Mouse (Mus musculus) MEL (cell line): Measurements from ENCODE around the gene Prkag1. TPM values are rescaled to one million over a fixed set of nuclear protein-coding genes. Genes with fewer than 3 reads are reported as not detected.

Experiments
- DNase-seq: peaks from one replicate; pipeline ENCODE4 v3.0.0; 2011; ENCODE audit warnings: low read depth, low spot score
- H3K27ac ChIP-seq: 2 replicates; pipeline ENCODE4 v1.5.1; 2012; ENCODE audit warnings: low read depth, mild to moderate bottlenecking, control low read depth, low read length, moderate library complexity; ENCODE audit not compliant: control insufficient read depth
- H3K27me3 ChIP-seq, 2 experiments: fragments of 150-350 bp in 1 of 2; sonication (generic) in 1 of 2; 2 replicates each; pipeline ENCODE4 v1.6.1; 2012; ENCODE audit warnings: low read length in 2 of 2, mild to moderate bottlenecking in 2 of 2, improper control_type of control experiment in 1 of 2, moderate library complexity in 1 of 2; ENCODE audit not compliant: insufficient read depth in 2 of 2, control insufficient read depth in 1 of 2
- H3K36me3 ChIP-seq, 2 experiments: 2 replicates each; pipeline ENCODE4 v1.6.1; 2012 to 2014; ENCODE audit warnings: low read length in 2 of 2, improper control_type of control experiment in 1 of 2, inconsistent platforms in 1 of 2, mild to moderate bottlenecking in 1 of 2; ENCODE audit not compliant: insufficient read depth in 2 of 2, control insufficient read depth in 1 of 2
- H3K4me1 ChIP-seq, 2 experiments: fragments of 150-350 bp in 1 of 2; sonication (generic) in 1 of 2; 2 replicates each; pipeline ENCODE4 v1.6.1; 2012; ENCODE audit warnings: low read length in 2 of 2, improper control_type of control experiment in 1 of 2, mild to moderate bottlenecking in 1 of 2; ENCODE audit not compliant: insufficient read depth in 2 of 2, control insufficient read depth in 1 of 2
- H3K4me3 ChIP-seq, 2 experiments: fragments of 150-350 bp in 1 of 2; sonication (generic) in 1 of 2; 2 replicates each; pipeline ENCODE4 v1.5.1; 2012; ENCODE audit warnings: low read depth in 2 of 2, low read length in 2 of 2, mild to moderate bottlenecking in 2 of 2, moderate library complexity in 2 of 2, control low read depth in 1 of 2, improper control_type of control experiment in 1 of 2; ENCODE audit not compliant: control insufficient read depth in 1 of 2, insufficient read depth in 1 of 2
- H3K79me2 ChIP-seq: 2 replicates; pipeline ENCODE4 v1.6.1; 2012; ENCODE audit warnings: mild to moderate bottlenecking, low read length, moderate library complexity; ENCODE audit not compliant: control insufficient read depth, poor library complexity, insufficient read depth
- H3K9ac ChIP-seq: 2 replicates; pipeline ENCODE4 v1.6.1; 2012; ENCODE audit warnings: low read depth, mild to moderate bottlenecking, control low read depth, low read length, moderate library complexity; ENCODE audit not compliant: control insufficient read depth, poor library complexity, severe bottlenecking
- H3K9me3 ChIP-seq: fragments of 150-350 bp; sonication (generic); replicated peaks from 2 replicates; pipeline ENCODE4 v1.6.1; 2012; ENCODE audit warnings: mild to moderate bottlenecking, low read length, improper control_type of control experiment, moderate library complexity; ENCODE audit not compliant: insufficient read depth
- BHLHE40 ChIP-seq: IDR thresholded peaks from 2 replicates; pipeline ENCODE4 v1.6.1; 2012; ENCODE audit warnings: low read depth, mild to moderate bottlenecking, inconsistent platforms, low read length, improper control_type of control experiment, borderline replicate concordance
- CHD1 ChIP-seq: IDR thresholded peaks from 2 replicates; pipeline ENCODE4 v1.6.1; 2012; ENCODE audit warnings: low read depth, mild to moderate bottlenecking, inconsistent platforms, low read length, improper control_type of control experiment
- CHD2 ChIP-seq: IDR thresholded peaks from 2 replicates; pipeline ENCODE4 v1.6.1; 2011; ENCODE audit warnings: low read length, improper control_type of control experiment
- CTCF ChIP-seq, 3 experiments: IDR thresholded peaks in 2 of 3; conservative IDR thresholded peaks in 1 of 3; 2 replicates each; pipeline ENCODE4 v1.5.1; 2011 to 2012; ENCODE audit warnings: low read length in 3 of 3, low read depth in 2 of 3, mild to moderate bottlenecking in 2 of 3, improper control_type of control experiment in 1 of 3, inconsistent platforms in 1 of 3, mixed read lengths in 1 of 3, moderate library complexity in 1 of 3; ENCODE audit not compliant: control insufficient read depth in 1 of 3, insufficient read depth in 1 of 3, poor library complexity in 1 of 3, severe bottlenecking in 1 of 3
- ELF1 ChIP-seq: IDR thresholded peaks from 2 replicates; pipeline ENCODE4 v1.6.1; 2014; ENCODE audit warnings: low read depth, mild to moderate bottlenecking, inconsistent platforms, low read length, improper control_type of control experiment, moderate library complexity
- EP300 ChIP-seq, 2 experiments: IDR thresholded peaks; 2 replicates each; pipeline ENCODE4 v1.6.1; 2011; ENCODE audit warnings: improper control_type of control experiment in 2 of 2, low read length in 2 of 2, low read depth in 1 of 2, mild to moderate bottlenecking in 1 of 2
- GATA1 ChIP-seq: IDR thresholded peaks from 2 replicates; pipeline ENCODE4 v1.6.1; 2011; ENCODE audit warnings: low read depth, low read length, improper control_type of control experiment
- HCFC1 ChIP-seq: IDR thresholded peaks from 2 replicates; pipeline ENCODE4 v1.6.1; 2012; ENCODE audit warnings: low read depth, mild to moderate bottlenecking, inconsistent platforms, low read length, improper control_type of control experiment, moderate library complexity
- JUND ChIP-seq: IDR thresholded peaks from 2 replicates; pipeline ENCODE4 v1.6.1; 2011; ENCODE audit warnings: low read depth, mild to moderate bottlenecking, improper control_type of control experiment, low read length
- KAT2A ChIP-seq: conservative IDR thresholded peaks from 2 replicates; pipeline ENCODE4 v1.6.1; 2012; ENCODE audit warnings: low read depth, low read length, improper control_type of control experiment, inconsistent platforms
- MAX ChIP-seq: IDR thresholded peaks from 2 replicates; pipeline ENCODE4 v1.6.1; 2011; ENCODE audit warnings: low read length, improper control_type of control experiment
- MAZ ChIP-seq: IDR thresholded peaks from 2 replicates; pipeline ENCODE4 v1.6.1; 2012; ENCODE audit warnings: low read depth, mild to moderate bottlenecking, inconsistent platforms, low read length, improper control_type of control experiment
- MEF2A ChIP-seq: IDR thresholded peaks from 2 replicates; pipeline ENCODE4 v1.6.1; 2014; ENCODE audit warnings: low read depth, mild to moderate bottlenecking, inconsistent platforms, low read length, improper control_type of control experiment; ENCODE audit not compliant: poor library complexity, insufficient replicate concordance, severe bottlenecking; ENCODE audit errors: extremely low read depth
- MXI1 ChIP-seq: IDR thresholded peaks from 2 replicates; pipeline ENCODE4 v1.6.1; 2011; ENCODE audit warnings: mild to moderate bottlenecking, low read depth, low read length, improper control_type of control experiment
- NELFE ChIP-seq: IDR thresholded peaks from 2 replicates; pipeline ENCODE4 v1.6.1; 2011; ENCODE audit warnings: low read depth, low read length, improper control_type of control experiment
- POLR2AphosphoS2 ChIP-seq: IDR thresholded peaks from 2 replicates; pipeline ENCODE4 v1.6.1; 2011; ENCODE audit warnings: low read length, improper control_type of control experiment
- RAD21 ChIP-seq: IDR thresholded peaks from 2 replicates; pipeline ENCODE4 v1.6.1; 2011; ENCODE audit warnings: mild to moderate bottlenecking, low read depth, low read length, improper control_type of control experiment
- SIN3A ChIP-seq: IDR thresholded peaks from 2 replicates; pipeline ENCODE4 v1.6.1; 2012; ENCODE audit warnings: low read length, improper control_type of control experiment, inconsistent platforms
- SMC3 ChIP-seq: IDR thresholded peaks from 2 replicates; pipeline ENCODE4 v1.6.1; 2011; ENCODE audit warnings: low read depth, low read length, improper control_type of control experiment
- TAL1 ChIP-seq: IDR thresholded peaks from 2 replicates; pipeline ENCODE4 v1.6.1; 2012; ENCODE audit warnings: mild to moderate bottlenecking, inconsistent platforms, low read length, moderate library complexity, mixed read lengths
- TBP ChIP-seq: IDR thresholded peaks from 2 replicates; pipeline ENCODE4 v1.8.0; 2011; ENCODE audit warnings: low read depth, low read length, improper control_type of control experiment
- TCF12 ChIP-seq: IDR thresholded peaks from 2 replicates; pipeline ENCODE4 v1.6.1; 2014; ENCODE audit warnings: low read depth, mild to moderate bottlenecking, inconsistent platforms, low read length, improper control_type of control experiment, moderate library complexity
- USF2 ChIP-seq, 2 experiments: IDR thresholded peaks; 2 replicates each; pipeline ENCODE4 v1.6.1; 2011 to 2012; ENCODE audit warnings: improper control_type of control experiment in 2 of 2, low read length in 2 of 2, borderline replicate concordance in 1 of 2, inconsistent platforms in 1 of 2, low read depth in 1 of 2, mild to moderate bottlenecking in 1 of 2; ENCODE audit not compliant: insufficient read depth in 1 of 2
- ZKSCAN1 ChIP-seq: IDR thresholded peaks from 2 replicates; pipeline ENCODE4 v1.6.1; 2012; ENCODE audit warnings: low read depth, mild to moderate bottlenecking, inconsistent platforms, low read length, improper control_type of control experiment, moderate library complexity
- ZMIZ1 ChIP-seq: IDR thresholded peaks from 2 replicates; pipeline ENCODE4 v1.6.1; 2012; ENCODE audit warnings: low read depth, mild to moderate bottlenecking, inconsistent platforms, low read length, improper control_type of control experiment, moderate library complexity
- ZNF384 ChIP-seq: IDR thresholded peaks from 2 replicates; pipeline ENCODE4 v1.6.1; 2012; ENCODE audit warnings: low read depth, mild to moderate bottlenecking, inconsistent platforms, low read length, improper control_type of control experiment
- polyA plus RNA-seq, 2 experiments: library from polyadenylated mRNA; stranded (reverse) in 1 of 2; unstranded in 1 of 2; fragments of >175 nt in 1 of 2; fragments of >200 nt in 1 of 2; gene quantifications; 2 replicates each; pipeline versions ENCODE4 v1.2.1 to v1.2.4; 2012; ENCODE audit warnings: low replicate concordance in 2 of 2, low read depth in 1 of 2; ENCODE audit not compliant: insufficient read length in 2 of 2, insufficient read depth in 1 of 2, missing spikeins in 1 of 2
- total RNA-seq: library from RNA; depleted of rRNA; stranded (reverse); fragments of 300-350 nt; gene quantifications from 2 replicates; pipeline ENCODE4 v1.2.3, GENCODE M21; 2012

Gene Prkag1
- total and polyA plus RNA-seq, 3 experiments: 122 to 348 (median 141) TPM

- DNase-seq: no peak
- no peak overlapping the region for H3K27ac ChIP-seq
- no peaks in the 10 kb centered on the region; a peak in 1 of 4 replicates for H3K4me1 ChIP-seq
- H3K36me3 ChIP-seq: no peaks in the 10 kb centered on the region
- no peaks in the 10 kb centered on the region for H3K27me3 ChIP-seq
- H3K4me3 ChIP-seq: no peak overlapping the region
- TF ChIP-seq HCFC1 (no peak), ZNF384 (no peak), MAX (no peak), CTCF (IDR thresholded peaks at IDR 0.05 in 2 of 3, conservative IDR thresholded peaks at IDR 0.05 in 1 of 3; ENCODE audit: control insufficient read depth in 1 of 3, insufficient read depth in 1 of 3, low read depth in 2 of 3, low read length in 3 of 3, poor library complexity in 1 of 3, severe bottlenecking in 1 of 3) (peak in 2 of 3 experiments; percentile 24; a peak in 3 of 6 replicates), KAT2A (no peak), ELF1 (no peak)
- H3K9me3 ChIP-seq: no peaks in the 10 kb centered on the region
- no peaks in the 10 kb centered on the region for H3K79me2 ChIP-seq
- H3K9ac ChIP-seq: no peak overlapping the region
Observed at GRCm38 (mm10) chr15:98780573-98780972, 50.7 kb downstream of the Prkag1 start.

DNA sequence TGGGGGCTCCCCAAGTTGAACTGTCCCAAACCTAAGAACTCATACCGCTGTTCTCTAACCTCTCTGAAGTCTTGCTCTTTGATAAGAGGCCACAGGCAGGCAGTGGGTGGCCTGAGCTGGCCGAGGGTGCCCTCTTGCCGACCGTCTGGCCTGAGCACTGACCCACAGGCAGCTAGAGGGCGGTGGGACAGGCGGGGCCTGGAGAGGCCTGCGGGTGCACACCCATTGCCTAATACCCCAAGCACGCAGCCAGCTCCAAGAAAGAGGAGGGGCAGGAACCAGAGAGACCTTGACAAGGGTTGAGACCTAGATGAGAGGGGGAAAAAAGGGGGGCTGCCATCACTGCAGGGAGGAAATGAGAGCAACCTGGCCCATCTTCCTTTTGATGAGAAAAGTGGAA, 51.2 kb downstream of the Prkag1 start:
- no peak overlapping the region for H3K27ac ChIP-seq
- H3K4me3 ChIP-seq: no peak overlapping the region
- H3K9ac ChIP-seq: no peak overlapping the region
- DNase-seq: no peak
- TF ChIP-seq RAD21: no peak
- no peak for TF ChIP-seq ZKSCAN1
- no peak for TF ChIP-seq TCF12
- no peak for TF ChIP-seq MEF2A
- no peak for TF ChIP-seq BHLHE40
- TF ChIP-seq USF2 (IDR thresholded peaks at IDR 0.05; ENCODE audit: borderline replicate concordance in 1 of 2, insufficient read depth in 1 of 2, low read depth in 1 of 2, low read length in 2 of 2): no peak
- no peaks in the 10 kb centered on the region; a peak in 1 of 4 replicates for H3K4me1 ChIP-seq
- H3K36me3 ChIP-seq: no peaks in the 10 kb centered on the region
- H3K79me2 ChIP-seq: no peaks in the 10 kb centered on the region
- no peaks in the 10 kb centered on the region for H3K9me3 ChIP-seq
- no peaks in the 10 kb centered on the region for H3K27me3 ChIP-seq

GRCm38 (mm10) chr15:98778806-98779205, 52.5 kb downstream of the Prkag1 start:
- no peak for DNase-seq
- no peaks in the 10 kb centered on the region; a peak in 1 of 4 replicates for H3K4me1 ChIP-seq

More at GRCm38 (mm10) chr15:98778806-98779205, 52.5 kb downstream of the Prkag1 start:
- H3K9me3 ChIP-seq: no peaks in the 10 kb centered on the region
- no peaks in the 10 kb centered on the region for H3K79me2 ChIP-seq
- H3K27ac ChIP-seq: no peak overlapping the region
- H3K9ac ChIP-seq: no peak overlapping the region
- H3K36me3 ChIP-seq: no peaks in the 10 kb centered on the region
- no peaks in the 10 kb centered on the region for H3K27me3 ChIP-seq
- no peak overlapping the region for H3K4me3 ChIP-seq
- no peak for TF ChIP-seq JUND
- TF ChIP-seq POLR2AphosphoS2: no peak
- TF ChIP-seq TAL1: no peak
- no peak for TF ChIP-seq ZMIZ1
- no peak for TF ChIP-seq MAZ
- no peak for TF ChIP-seq CHD1
- no peak for TF ChIP-seq SMC3
- no peak for TF ChIP-seq MXI1
- TF ChIP-seq SIN3A: no peak
- no peak for TF ChIP-seq CTCF (IDR thresholded peaks at IDR 0.05 in 2 of 3, conservative IDR thresholded peaks at IDR 0.05 in 1 of 3; ENCODE audit: control insufficient read depth in 1 of 3, insufficient read depth in 1 of 3, low read depth in 2 of 3, low read length in 3 of 3, poor library complexity in 1 of 3, severe bottlenecking in 1 of 3)
- no peak for TF ChIP-seq TBP
- TF ChIP-seq ELF1: no peak
- no peak for TF ChIP-seq NELFE
- TF ChIP-seq CHD2: no peak
- TF ChIP-seq USF2 (IDR thresholded peaks at IDR 0.05; ENCODE audit: borderline replicate concordance in 1 of 2, insufficient read depth in 1 of 2, low read depth in 1 of 2, low read length in 2 of 2): no peak
- TF ChIP-seq EP300 (IDR thresholded peaks at IDR 0.05; ENCODE audit: low read depth in 1 of 2, low read length in 2 of 2): no peak
- TF ChIP-seq GATA1: no peak
